Mouse (Mus musculus): ENCODE measurements at regions not wholly inside any gene's neighbourhood (a gene's known extent, or its start where the extent isn't known, plus 50 kb on each side); places are given as distances from the start of the nearest gene placed in this dataset.

- TF ChIP-seq CTCF (conservative IDR thresholded peaks at IDR 0.05; ENCODE audit: low read length) = no peak
- no peak for TF ChIP-seq POU5F1 (IDR thresholded peaks at IDR 0.05; ENCODE audit: borderline replicate concordance, low read length)
- TF ChIP-seq NANOG (IDR thresholded peaks at IDR 0.05; ENCODE audit: borderline replicate concordance, low read length) = no peak
Observed at GRCm38 (mm10) chr13:50958051-50958883, 142.4 kb upstream of the Spin1 start.
